Mouse (Mus musculus) hematopoietic multipotent progenitor cell, adult 10-12 weeks (in vitro differentiated cells): ENCODE measurements around the gene Mbnl1. TPM values are rescaled to one million over a fixed set of nuclear protein-coding genes. Genes with fewer than 3 reads are reported as not detected.

ENCODE experiments used
- polyA plus RNA-seq: library from polyadenylated mRNA; stranded (reverse); fragments of >175 nt; gene quantifications from 2 replicates; pipeline ENCODE4 v1.2.3, GENCODE M21; 2012; ENCODE audit warnings: low replicate concordance

Gene Mbnl1
- 201 and 382 TPM in 2 replicates for polyA plus RNA-seq

DNA sequence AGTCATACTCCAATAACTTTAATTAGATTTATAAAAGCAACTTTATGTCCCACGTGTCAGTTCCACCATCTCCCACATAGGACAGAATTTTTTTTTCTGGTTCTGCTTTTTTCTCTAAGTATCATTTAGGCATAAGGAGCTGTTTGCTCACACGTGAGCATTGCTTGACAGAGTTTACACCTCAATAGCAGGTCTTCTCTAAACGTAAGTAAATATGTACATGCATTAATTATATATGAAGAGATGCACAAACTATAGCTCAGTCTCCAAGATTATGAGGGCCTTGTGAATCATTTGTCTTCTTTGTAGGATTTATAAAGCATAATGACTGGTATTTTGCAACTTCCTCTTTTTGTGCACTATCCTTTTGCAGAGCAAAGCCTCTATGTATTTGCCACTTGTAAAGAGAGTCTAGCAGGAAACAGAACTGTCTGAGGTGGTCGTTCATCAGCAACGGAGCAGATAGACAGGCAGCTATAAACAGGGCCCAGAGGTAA lies at the start of gene Mbnl1:
Gene Mbnl1, plus strand, starts transcription at position 150 of the 497 bp plus-strand sequence.

